Mouse (Mus musculus) forebrain, embryonic 11.5 days (tissue): Measurements from ENCODE around the gene Pex7. TPM values are rescaled to one million over a fixed set of nuclear protein-coding genes. Genes with fewer than 3 reads are reported as not detected.

ENCODE experiments used
- ATAC-seq: fragments of 200-750 bp; cut with Nextera tagmentation; replicated peaks from 2 replicates; pipeline ENCODE4 v1.8.0; 2017; ENCODE audit warnings: moderate TSS enrichment; ENCODE audit not compliant: low FRiP score
- DNase-seq: peaks from one replicate; pipeline ENCODE4 v3.0.0-alpha.2; 2017; ENCODE audit warnings: low spot score
- H3K27ac ChIP-seq: fragments of 300-500 bp; sonication (generic); 2 replicates; pipeline ENCODE4 v1.5.1; 2014; ENCODE audit warnings: low read depth, low read length
- H3K27me3 ChIP-seq: fragments of 300-500 bp; sonication (generic); 2 replicates; pipeline ENCODE4 v1.6.1; 2014; ENCODE audit warnings: mild to moderate bottlenecking, low read length, mixed read lengths; ENCODE audit not compliant: control insufficient read depth, insufficient read depth
- H3K36me3 ChIP-seq: fragments of 300-500 bp; sonication (generic); 2 replicates; pipeline ENCODE4 v1.6.1; 2014; ENCODE audit warnings: mild to moderate bottlenecking, low read length, moderate library complexity, mixed read lengths; ENCODE audit not compliant: control insufficient read depth, insufficient read depth
- H3K4me1 ChIP-seq: fragments of 300-500 bp; sonication (generic); replicated peaks from 2 replicates; pipeline ENCODE4 v1.6.1; 2014; ENCODE audit warnings: low read length, mixed read lengths; ENCODE audit not compliant: control insufficient read depth, insufficient read depth
- H3K4me2 ChIP-seq: fragments of 300-500 bp; sonication (generic); 2 replicates; pipeline ENCODE4 v1.6.1; 2014; ENCODE audit warnings: low read depth, mild to moderate bottlenecking, low read length, moderate library complexity, mixed read lengths; ENCODE audit not compliant: severe bottlenecking
- H3K4me3 ChIP-seq: fragments of 300-500 bp; sonication (generic); 2 replicates; pipeline ENCODE4 v1.5.1; 2014; ENCODE audit warnings: low read depth, low read length
- H3K9ac ChIP-seq: fragments of 300-500 bp; sonication (generic); 2 replicates; pipeline ENCODE4 v1.6.1; 2014; ENCODE audit warnings: low read length
- H3K9me3 ChIP-seq: fragments of 300-500 bp; sonication (generic); 2 replicates; pipeline ENCODE4 v1.6.1; 2016; ENCODE audit warnings: low read length, mixed read lengths; ENCODE audit not compliant: control insufficient read depth
- WGBS: fragments of 180-500 bp; shearing (Covaris S2); extraction: QIAGEN DNeasy Blood & Tissue Kit; methylation state at CpG from one replicate; pipeline ENCODE4 v1.1.7; 2014; 5-methylcytosine and 5-hydroxymethylcytosine counted together
- polyA plus RNA-seq: library from polyadenylated mRNA; unstranded; fragments of >200 nt; fragmentation: Nextera tagmentation; extraction: Ambion mirVana; gene quantifications from 2 replicates; pipeline ENCODE4 v1.2.1, GENCODE M21; 2014

Pex7 gene
- polyA plus RNA-seq, 1 experiment from 2014 or later: 27.2 TPM

GRCm38 (mm10) chr10:19900191-19900590, 7.3 kb downstream of the Pex7 start:
- Histone ChIP-seq H3K36me3 (no peaks in the 10 kb centered on the region), H3K27me3 (no peaks in the 10 kb centered on the region), H3K27ac (no peak overlapping the region), H3K4me3 (no peak overlapping the region), H3K4me1 (no peaks in the 10 kb centered on the region), H3K9me3 (no peaks in the 10 kb centered on the region), H3K4me2 (no peak overlapping the region), H3K9ac (no peak overlapping the region)
- WGBS: 88% methylated on average over 2 of the region's 2 CpGs
- no peak for DNase-seq
- no peak for ATAC-seq

DNA sequence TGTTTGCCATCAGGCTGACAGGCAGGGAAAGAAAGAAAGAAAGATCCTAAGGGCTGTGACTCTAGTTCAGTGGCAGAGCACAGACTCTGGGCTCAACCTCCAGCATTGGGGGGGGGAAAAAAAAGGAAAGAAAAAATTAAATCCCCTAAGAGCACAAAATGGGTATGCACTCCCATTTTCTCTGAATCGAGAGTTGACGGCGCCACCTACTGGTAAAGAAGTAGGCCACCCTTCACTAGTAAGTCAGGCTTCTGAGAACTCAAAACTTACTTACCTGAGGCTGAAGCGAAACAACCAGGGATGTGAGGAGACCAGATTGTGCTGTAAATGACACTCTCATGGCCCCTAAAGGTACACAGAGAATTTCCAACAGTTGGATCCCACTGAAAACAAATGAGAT, 13.5 kb downstream of the Pex7 start:
- WGBS: 21% methylated on average over 4 of the region's 4 CpGs
- H3K4me2 ChIP-seq: no peak overlapping the region
- DNase-seq (no peak), ATAC-seq (no peak)
- no peak overlapping the region for H3K9ac ChIP-seq
- no peak overlapping the region for H3K27ac ChIP-seq
- no peak overlapping the region for H3K4me3 ChIP-seq
- H3K9me3 ChIP-seq: no peaks in the 10 kb centered on the region
- H3K36me3 ChIP-seq: no peaks in the 10 kb centered on the region
- no peaks in the 10 kb centered on the region for H3K27me3 ChIP-seq
- H3K4me1 ChIP-seq: no peaks in the 10 kb centered on the region

- no peak overlapping the region for H3K4me3 ChIP-seq
- no peak overlapping the region for H3K27ac ChIP-seq
- DNase-seq: no peak
- H3K36me3 ChIP-seq: no peaks in the 10 kb centered on the region
- H3K4me2 ChIP-seq: no peak overlapping the region
- H3K9me3 ChIP-seq: no peaks in the 10 kb centered on the region
- 85% methylated on average over 6 of the region's 6 CpGs for WGBS
- ATAC-seq: no peak
- no peaks in the 10 kb centered on the region for H3K4me1 ChIP-seq
- no peaks in the 10 kb centered on the region for H3K27me3 ChIP-seq
- no peak overlapping the region for H3K9ac ChIP-seq
These were observed 14.3 kb downstream of the Pex7 start for GRCm38 (mm10) chr10:19893146-19893545.

GRCm38 (mm10) chr10:19891686-19892085, 15.8 kb downstream of the Pex7 start:
- Histone ChIP-seq H3K36me3 (no peaks in the 10 kb centered on the region), H3K9ac (no peak overlapping the region), H3K4me1 (no peaks in the 10 kb centered on the region), H3K27ac (no peak overlapping the region), H3K4me3 (no peak overlapping the region), H3K4me2 (no peak overlapping the region), H3K27me3 (no peaks in the 10 kb centered on the region), H3K9me3 (no peaks in the 10 kb centered on the region)
- WGBS: 59% methylated on average over 3 of the region's 3 CpGs
- ATAC-seq (no peak), DNase-seq (no peak)

DNA sequence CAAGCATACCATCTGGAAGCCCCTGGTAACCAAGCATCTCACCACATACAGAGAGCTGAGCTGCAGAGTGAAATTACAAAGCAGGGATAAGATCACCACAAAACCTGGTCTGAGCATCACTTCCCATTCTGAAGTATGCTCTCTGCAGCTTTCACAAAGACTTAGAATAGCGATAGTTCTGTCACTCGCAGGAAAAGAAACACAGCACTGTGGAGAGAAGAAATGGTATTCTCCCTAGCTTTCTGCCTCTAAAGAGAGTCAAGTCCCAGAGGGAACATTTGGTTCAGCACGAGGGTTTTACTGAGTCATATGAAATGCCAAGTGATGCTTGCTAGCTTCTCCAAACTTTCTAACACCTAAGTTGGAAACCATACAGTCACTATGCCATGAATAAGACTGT, 17.6 kb downstream of the Pex7 start:
- H3K4me3 ChIP-seq: no peak overlapping the region
- H3K9ac ChIP-seq: no peak overlapping the region
- H3K36me3 ChIP-seq: no peaks in the 10 kb centered on the region
- ATAC-seq: no peak
- WGBS: 94% methylated on average over 3 of the region's 3 CpGs
- no peaks in the 10 kb centered on the region for H3K27me3 ChIP-seq
- H3K4me2 ChIP-seq: no peak overlapping the region
- H3K27ac ChIP-seq: no peak overlapping the region
- DNase-seq: no peak
- no peaks in the 10 kb centered on the region for H3K9me3 ChIP-seq
- no peaks in the 10 kb centered on the region for H3K4me1 ChIP-seq

DNA sequence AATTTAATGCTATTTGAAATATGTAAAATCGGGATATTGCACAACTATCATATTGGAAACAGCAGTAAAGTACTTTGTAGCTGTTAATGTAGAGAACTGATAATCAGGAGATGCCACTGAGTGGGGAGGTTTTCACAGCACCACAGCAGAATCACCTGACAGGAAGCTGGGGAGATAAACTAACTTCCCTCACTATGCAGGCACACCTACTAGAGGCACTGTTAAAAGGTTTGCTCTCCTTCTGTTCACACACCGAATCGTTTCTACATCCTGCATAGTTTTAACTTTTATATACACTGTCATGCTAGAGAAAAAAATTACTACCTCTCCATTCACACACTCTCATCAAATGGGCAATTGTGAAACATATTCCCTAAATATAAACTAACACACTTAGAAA, 21.2 kb downstream of the Pex7 start:
- no peak for ATAC-seq
- H3K9me3 ChIP-seq: no peaks in the 10 kb centered on the region
- no peak overlapping the region for H3K4me2 ChIP-seq
- no peak for DNase-seq
- H3K36me3 ChIP-seq: no peaks in the 10 kb centered on the region; the same call in 1 of the 2 replicates
- H3K27me3 ChIP-seq: no peaks in the 10 kb centered on the region
- 94% methylated on average over 3 of the region's 3 CpGs for WGBS
- H3K27ac ChIP-seq: no peak overlapping the region
- no peak overlapping the region for H3K9ac ChIP-seq
- H3K4me3 ChIP-seq: no peak overlapping the region
- no peaks in the 10 kb centered on the region for H3K4me1 ChIP-seq

DNA sequence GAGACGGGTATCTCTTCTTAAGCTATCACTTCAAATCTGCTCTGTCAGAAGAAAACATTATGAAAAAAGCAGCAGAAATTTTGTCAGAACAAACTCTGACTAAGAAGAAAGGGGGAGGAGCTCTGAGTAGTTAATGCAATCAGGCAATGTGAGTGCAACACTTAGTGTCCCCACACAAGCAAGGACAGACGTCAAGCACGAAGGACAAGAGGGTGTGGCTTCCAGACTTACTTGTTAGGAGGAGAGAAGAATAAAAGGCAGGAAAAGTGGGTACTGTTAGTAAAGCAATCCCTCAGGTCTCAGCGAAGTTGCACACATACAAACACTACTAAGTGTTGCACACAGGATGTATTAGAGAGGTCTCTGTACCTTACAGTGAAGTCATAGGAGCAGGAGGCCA, 23.1 kb downstream of the Pex7 start:
- WGBS: 73% methylated on average over 4 of the region's 4 CpGs
- no peak for ATAC-seq
- Histone ChIP-seq H3K36me3 (no peaks in the 10 kb centered on the region; the same call in 1 of the 2 replicates), H3K4me1 (no peaks in the 10 kb centered on the region), H3K27ac (no peak overlapping the region), H3K9me3 (no peaks in the 10 kb centered on the region), H3K9ac (no peak overlapping the region), H3K4me2 (no peak overlapping the region), H3K4me3 (no peak overlapping the region), H3K27me3 (no peaks in the 10 kb centered on the region)
- no peak for DNase-seq

DNA sequence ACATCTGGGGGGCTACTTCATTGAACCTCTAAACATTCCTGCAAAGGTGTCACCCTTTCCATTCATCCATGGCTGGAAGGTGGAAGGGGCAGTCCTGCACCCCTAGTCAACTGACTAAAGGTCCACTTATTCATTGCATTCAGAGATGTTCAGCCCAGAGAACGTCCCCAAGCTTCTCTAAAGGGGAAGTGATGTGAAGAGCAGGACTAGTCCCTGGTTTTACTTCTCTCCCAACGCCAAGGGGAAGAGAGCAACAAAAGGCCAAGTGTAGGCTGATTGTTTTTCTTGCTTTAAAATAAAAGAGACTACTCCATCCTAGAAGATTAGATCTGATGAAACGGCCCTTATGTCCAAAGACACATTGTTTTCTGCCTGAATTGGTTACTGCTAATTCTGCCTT, 27.1 kb downstream of the Pex7 start:
- H3K27me3 ChIP-seq: no peaks in the 10 kb centered on the region
- WGBS: 66% methylated on average over 3 of the region's 3 CpGs
- no peak for DNase-seq
- no peak overlapping the region for H3K27ac ChIP-seq
- H3K4me1 ChIP-seq: no peaks in the 10 kb centered on the region
- H3K4me2 ChIP-seq: no peak overlapping the region
- no peak for ATAC-seq
- no peak overlapping the region for H3K9ac ChIP-seq
- no peak overlapping the region for H3K4me3 ChIP-seq
- no peaks in the 10 kb centered on the region; the same call in 1 of the 2 replicates for H3K36me3 ChIP-seq
- no peaks in the 10 kb centered on the region for H3K9me3 ChIP-seq

GRCm38 (mm10) chr10:19879161-19879560, 28.3 kb downstream of the Pex7 start:
- Histone ChIP-seq H3K4me2 (no peak overlapping the region), H3K9ac (no peak overlapping the region), H3K27ac (no peak overlapping the region), H3K4me1 (no peaks in the 10 kb centered on the region), H3K4me3 (no peak overlapping the region), H3K36me3 (no peaks in the 10 kb centered on the region; the same call in 1 of the 2 replicates), H3K9me3 (no peaks in the 10 kb centered on the region), H3K27me3 (no peaks in the 10 kb centered on the region)
- DNase-seq (no peak), ATAC-seq (no peak)
- WGBS: 84% methylated on average over 6 of the region's 6 CpGs
